Mouse (Mus musculus) heart, postnatal 14 days (tissue): ENCODE results near the gene Cdx4. TPM values are rescaled to one million over a fixed set of nuclear protein-coding genes. Genes with fewer than 3 reads are reported as not detected.

Experiments used
- DNase-seq, 2 experiments: peaks; one replicate each; pipeline ENCODE4 v3.0.0; 2021 to 2022
- intact Hi-C: fragments of 180-260 bp; cut with DNase I; formaldehyde crosslinking; loops from one replicate; pipeline ENCODE4 v1.15.1; 2025
- long read RNA-seq, 2 experiments: library from polyadenylated mRNA; stranded (forward); transcript quantifications; one replicate each; pipeline ENCODE4 v2.0.0; 2021
- total RNA-seq, 2 experiments: library from RNA; stranded (reverse); gene quantifications; 2 replicates each; pipeline ENCODE4 v1.2.3; 2021

The Cdx4 gene
- not detected for total RNA-seq
- long read RNA-seq, experiment 1 = 0 reads
- long read RNA-seq, experiment 2 = 0 reads

DNA sequence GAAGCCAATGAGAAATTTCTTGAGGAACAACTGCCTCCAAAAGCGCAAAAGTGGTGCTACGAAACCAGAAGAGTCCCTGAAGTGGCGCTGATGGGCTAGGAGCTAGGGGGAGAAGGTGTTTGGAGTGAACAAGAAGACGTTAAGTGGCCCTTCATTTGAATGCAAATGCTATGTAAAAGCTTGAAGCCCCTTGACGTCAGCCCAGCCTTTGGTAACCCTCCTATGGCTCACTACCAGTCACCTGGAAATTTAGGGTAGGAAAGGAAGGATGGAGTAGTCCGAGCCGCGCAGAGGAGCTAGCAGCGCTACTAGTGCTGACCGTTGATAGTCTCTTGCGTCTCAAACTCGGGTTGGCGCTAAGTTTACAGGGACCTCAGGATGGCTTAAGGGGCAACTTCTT, at the start of gene Cdx4:
Gene Cdx4 (plus strand): TSS at position 253 of the 400 bp plus-strand sequence.
- DNase-seq = no peak
- intact Hi-C loops = no loop called here

DNA sequence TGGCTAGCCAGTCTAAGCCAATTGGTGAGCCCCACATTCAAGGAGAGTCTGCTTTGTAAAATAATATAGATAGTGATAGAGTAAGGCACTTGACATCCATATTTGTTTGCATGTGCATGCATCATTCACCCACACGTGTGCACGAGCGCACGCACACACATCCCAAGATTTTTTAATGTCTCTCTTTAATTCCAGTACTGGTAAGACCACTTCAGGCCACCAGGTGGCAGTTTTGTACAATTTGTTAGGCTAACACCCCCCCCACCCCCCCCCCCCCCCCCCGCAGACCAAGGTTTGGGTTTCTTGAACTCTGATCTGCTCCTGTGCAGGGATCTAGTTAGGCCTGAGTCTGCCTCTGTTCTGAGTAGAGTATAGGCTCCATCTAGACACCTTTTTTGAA, 46.9 kb upstream of the Cdx4 start:
- peak in 1 of 2 experiments; percentile 6 for DNase-seq
- intact Hi-C loops = no loop called here

GRCm38 (mm10) chrX:103286899-103287722, 34.1 kb upstream of the Cdx4 start:
- intact Hi-C loops = no loop called here
- DNase-seq = no peak

- no peak for DNase-seq
- intact Hi-C loops = no loop called here
Measured at GRCm38 (mm10) chrX:103287846-103288377, 33.3 kb upstream of the Cdx4 start.

- DNase-seq = no peak
- intact Hi-C loops = no loop called here
Measured at GRCm38 (mm10) chrX:103288485-103289330, 32.5 kb upstream of the Cdx4 start.

GRCm38 (mm10) chrX:103298937-103299336, 22.3 kb upstream of the Cdx4 start:
- no peak for DNase-seq
- intact Hi-C loops = no loop called here

DNA sequence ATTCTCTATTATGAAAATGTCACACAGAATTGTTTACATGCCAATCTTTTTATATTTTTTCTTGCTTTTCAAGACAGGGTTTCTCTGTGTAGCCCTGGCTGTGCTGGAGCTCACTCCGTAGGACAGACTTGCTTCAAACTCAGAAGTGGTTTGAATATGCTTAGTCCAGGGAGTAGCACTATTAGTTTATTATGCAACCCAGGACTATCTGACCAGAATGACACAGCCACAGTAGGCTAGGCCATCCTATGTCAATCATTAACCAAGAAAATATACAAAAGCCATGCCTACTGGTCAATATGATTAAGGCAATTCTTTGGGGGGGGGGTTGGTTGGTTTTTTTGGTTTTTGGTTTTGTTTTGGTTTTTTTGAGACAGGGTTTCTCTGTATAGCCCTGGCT, 12.9 kb upstream of the Cdx4 start:
- DNase-seq = no peak
- intact Hi-C loops = no loop called here

- intact Hi-C loops = no loop called here
- DNase-seq = no peak
Measured at GRCm38 (mm10) chrX:103311723-103312122, 9.5 kb upstream of the Cdx4 start.

DNA sequence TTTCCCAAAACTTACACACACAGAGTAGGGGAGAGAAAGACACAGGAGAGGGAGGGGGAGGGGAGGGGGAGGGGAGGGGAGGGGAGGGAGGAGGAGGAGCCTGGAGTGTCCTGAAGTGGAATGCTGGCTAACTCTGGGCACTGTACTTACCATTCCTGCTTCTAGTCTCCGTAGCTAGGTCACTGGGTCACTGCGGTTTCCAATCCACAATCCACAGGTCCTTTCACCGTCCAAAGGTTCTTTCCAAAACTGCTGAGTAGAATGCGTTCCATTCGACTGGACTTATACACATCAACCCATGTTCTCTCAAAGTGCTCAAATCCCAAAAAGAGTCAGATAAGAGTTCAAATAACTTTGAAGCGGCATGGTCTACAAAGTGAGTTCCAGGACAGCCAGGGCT, 7.1 kb upstream of the Cdx4 start:
- intact Hi-C loops = no loop called here
- DNase-seq = no peak

GRCm38 (mm10) chrX:103325900-103326299, 4.7 kb downstream of the Cdx4 start:
- no peak for DNase-seq
- intact Hi-C loops = no loop called here

GRCm38 (mm10) chrX:103329386-103329785, 8.2 kb downstream of the Cdx4 start:
- DNase-seq = no peak
- intact Hi-C loops = no loop called here

GRCm38 (mm10) chrX:103331125-103331858, 10.1 kb downstream of the Cdx4 start:
- intact Hi-C loops = no loop called here
- no peak for DNase-seq

DNA sequence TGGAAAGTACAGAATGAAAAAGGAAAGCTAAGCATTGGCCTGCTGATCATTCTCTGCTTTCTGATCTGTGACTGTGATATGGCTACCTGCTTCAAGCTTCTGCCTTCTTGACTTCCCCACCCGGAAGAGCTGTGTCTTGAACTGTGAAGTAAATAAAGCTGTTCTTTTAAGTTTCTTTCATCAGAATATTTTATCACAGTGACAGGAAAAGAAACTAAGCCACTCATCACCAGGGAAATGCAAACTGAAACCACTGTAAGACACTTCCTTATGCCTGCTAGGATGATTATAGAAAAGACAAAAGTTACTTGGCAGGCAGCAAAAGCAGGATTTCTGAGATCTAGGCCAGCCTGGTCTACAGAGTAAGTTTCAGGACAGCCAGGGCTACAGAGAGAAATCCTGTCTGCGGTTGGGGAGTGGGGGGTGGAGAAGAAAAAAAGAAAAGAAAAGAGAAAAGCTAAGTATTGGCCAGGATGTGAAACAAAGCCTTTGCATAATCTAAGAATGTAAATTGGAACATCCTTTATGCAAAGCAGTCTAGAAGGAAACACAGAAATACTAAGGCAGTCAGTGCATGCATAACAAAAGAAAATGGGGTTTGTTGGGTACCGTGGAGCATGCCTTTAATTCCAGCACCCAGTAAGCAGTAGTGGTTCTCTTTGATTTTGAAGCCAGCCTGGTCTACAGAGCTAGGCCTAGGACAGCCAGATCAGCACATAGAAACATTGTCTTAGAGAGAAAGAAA, 20.3 kb downstream of the Cdx4 start:
- intact Hi-C loops = no loop called here
- no peak for DNase-seq

- DNase-seq = no peak
- intact Hi-C loops = no loop called here
Measured at GRCm38 (mm10) chrX:103355784-103356183, 34.6 kb downstream of the Cdx4 start.

GRCm38 (mm10) chrX:103356287-103356686, 35.1 kb downstream of the Cdx4 start, which contains the start of gene Chic1:
TSS of gene Chic1 (plus strand) at chrX:103356476.
- DNase-seq = peak; percentile 65 to 66
- intact Hi-C loops = no loop called here

DNA sequence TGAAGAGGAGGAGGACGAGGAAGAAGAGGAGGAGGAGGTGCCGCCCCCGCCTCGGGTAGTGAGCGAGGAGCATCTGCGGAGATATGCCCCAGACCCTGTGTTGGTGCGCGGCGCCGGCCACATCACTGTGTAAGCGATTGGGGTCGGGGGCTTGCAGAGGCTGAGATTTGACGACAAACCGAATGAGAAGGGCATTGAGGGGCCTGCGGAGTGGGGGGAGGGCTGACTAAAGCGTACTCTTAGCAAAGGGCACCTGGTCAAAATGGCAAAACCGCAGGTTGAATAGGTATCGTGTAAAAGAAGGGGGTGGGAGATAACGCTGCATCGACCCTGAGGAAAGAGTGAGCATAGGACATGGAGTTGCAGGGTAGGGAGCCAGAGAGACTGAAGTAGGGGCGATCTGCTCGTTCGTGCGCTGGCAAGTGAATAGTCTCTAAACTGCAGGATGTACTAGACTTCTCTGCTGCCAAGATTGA, 35.6 kb downstream of the Cdx4 start:
- intact Hi-C loops = no loop called here
- DNase-seq = no peak

GRCm38 (mm10) chrX:103366201-103366600, 45.0 kb downstream of the Cdx4 start:
- intact Hi-C loops = no loop called here
- DNase-seq = no peak

DNA sequence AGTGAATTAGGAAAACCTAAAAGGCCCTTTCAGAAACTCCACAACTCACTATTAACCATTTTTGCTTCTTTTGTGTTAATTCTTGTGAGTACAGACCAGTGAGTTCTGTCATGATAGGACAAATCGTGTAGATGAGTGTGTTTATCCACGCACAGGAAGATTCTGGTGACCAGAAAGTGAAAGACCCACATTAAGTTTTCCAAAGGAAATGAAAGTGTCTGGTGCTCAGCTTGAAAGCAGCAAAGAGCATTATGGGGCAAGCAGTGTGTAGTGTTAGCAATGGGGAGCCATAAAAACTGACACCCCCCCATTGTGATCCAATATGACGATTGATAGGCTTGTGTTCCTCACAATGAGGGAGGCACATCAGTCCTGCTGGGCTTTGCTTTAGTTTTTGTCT, 47.5 kb downstream of the Cdx4 start:
- no peak for DNase-seq
- intact Hi-C loops = no loop called here

- intact Hi-C loops = loop anchor here (2.0 kb wide), 1 partner anchor 112 kb away; no protein-coding TSS in a partner anchor
- peak in 1 of 2 experiments; percentile 1 for DNase-seq
Measured at GRCm38 (mm10) chrX:103371221-103371620, 50.0 kb downstream of the Cdx4 start.
